Mouse (Mus musculus): ENCODE results near the gene Gk.

Gk gene

GRCm38 (mm10) chrX:85776544-85777087, at the start of gene Gk:
TSS of gene Gk (minus strand) at chrX:85776819.
- DNase-seq (ENCODE audit: low spot score in 2 of 2), result peak; percentile 93

- no peak for DNase-seq (ENCODE audit: low spot score in 2 of 2)
Observed at GRCm38 (mm10) chrX:85804706-85805376, 28.2 kb upstream of the Gk start.

DNA sequence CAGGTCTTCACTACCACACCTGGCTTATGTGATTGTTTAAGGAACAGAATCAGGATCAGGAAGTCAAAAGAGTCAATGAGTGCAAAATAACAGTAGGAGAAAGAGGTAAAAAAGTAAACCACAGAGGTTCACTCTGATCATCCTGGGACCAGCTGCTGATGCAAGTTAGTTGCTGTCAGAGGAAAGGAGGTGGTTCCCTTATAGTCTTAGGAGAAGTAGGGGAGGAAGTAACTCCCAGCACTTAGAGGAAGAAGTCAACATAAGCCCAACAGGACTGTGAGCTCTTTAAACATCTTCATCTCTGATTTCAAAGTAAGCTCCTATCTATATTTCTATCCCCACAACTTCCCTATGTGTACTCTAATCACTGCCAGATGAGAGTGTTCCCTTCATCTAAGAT, 26.4 kb upstream of the Gk start:
- DNase-seq (ENCODE audit: low spot score in 2 of 2), result no peak

DNA sequence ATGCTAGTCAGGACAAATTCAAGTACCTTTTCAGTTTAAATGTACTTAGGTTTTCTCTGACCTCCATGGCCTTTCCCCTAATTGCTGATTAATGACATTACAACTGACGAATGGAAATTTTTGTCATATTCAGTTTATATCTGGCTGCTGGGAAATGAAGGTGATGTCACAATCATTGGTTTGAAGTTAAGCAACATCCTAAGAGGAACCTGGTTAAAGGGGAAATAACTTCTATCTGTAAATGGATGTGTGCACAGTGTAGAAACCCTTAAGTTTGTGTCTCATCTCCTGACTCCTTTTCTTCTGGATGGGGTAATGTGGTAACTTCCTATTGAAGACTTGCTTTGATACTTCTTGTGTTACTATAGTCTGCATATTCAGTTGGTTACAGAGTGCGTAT, 20.8 kb upstream of the Gk start:
- DNase-seq (ENCODE audit: low spot score in 2 of 2), result no peak

GRCm38 (mm10) chrX:85778346-85778745, 1.7 kb upstream of the Gk start:
- DNase-seq (ENCODE audit: low spot score in 2 of 2), result no peak

DNA sequence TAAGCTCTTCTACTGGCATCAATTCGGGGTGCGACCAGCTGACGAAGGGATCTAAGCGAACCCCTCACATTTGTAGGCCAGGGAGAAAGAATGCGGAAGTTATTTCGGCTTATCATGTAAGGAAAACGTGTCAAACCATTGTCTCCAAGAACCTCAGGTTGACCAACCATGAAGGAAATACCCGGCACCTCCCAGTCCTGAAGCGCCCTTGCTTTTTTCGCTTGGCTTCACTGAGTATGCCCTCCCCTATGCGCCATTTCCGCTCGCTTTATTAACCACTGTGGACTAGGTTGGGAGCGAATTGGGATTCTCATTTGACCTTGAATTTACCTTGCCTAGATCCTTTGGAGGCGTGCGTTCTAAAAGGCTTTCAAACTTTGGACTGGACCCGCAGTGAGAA, 522 bp upstream of the Gk start:
- peak in 1 of 2 experiments; percentile 8 for DNase-seq (ENCODE audit: low spot score in 2 of 2)

- peak in 1 of 2 experiments; percentile 25 for DNase-seq (ENCODE audit: low spot score in 2 of 2)
Observed at GRCm38 (mm10) chrX:85775879-85776543, 608 bp downstream of the Gk start.

DNA sequence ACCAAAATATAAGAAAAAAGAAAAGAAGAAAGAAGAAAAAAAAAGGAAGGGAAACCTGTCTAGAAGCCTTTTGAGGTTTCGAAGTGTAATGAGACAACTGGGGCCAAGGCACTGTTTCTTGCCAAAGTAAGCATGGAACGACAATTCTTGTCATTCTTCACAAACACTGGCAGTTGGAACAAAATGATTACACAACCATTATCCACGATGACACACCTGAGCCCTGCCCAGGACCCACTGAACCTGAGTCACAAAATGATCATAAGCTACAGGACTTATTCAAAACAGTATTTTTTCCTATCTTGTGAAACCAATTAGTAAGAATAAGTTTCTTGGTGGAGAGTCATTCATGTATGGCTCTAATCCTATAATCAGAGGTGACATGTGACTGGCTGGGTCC, 5.3 kb downstream of the Gk start:
- DNase-seq (ENCODE audit: low spot score in 2 of 2), result no peak

- DNase-seq (ENCODE audit: low spot score in 2 of 2), result no peak
Observed at GRCm38 (mm10) chrX:85770747-85771146, 5.9 kb downstream of the Gk start.

GRCm38 (mm10) chrX:85768578-85768977, 8.0 kb downstream of the Gk start:
- no peak for DNase-seq (ENCODE audit: low spot score in 2 of 2)

DNA sequence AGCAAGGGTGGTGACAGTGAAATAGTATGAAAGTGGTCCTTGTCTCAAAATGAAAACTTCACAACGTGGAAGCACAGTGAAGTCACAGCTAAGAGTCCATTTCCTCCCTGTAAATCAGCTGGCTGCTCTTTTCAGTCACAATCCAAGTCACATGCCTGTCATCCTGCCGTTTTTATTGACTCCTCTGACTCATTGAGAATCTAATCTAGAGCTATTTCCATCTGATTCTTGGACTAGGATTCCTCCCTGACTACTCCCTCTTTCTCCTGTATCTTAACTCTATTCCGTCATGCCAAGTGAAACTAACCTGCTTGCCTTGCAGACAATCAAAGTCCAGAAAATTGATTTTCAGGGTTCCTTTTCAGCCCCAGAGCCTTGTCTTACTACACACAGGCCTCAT, 20.6 kb downstream of the Gk start:
- no peak for DNase-seq (ENCODE audit: low spot score in 2 of 2)

DNA sequence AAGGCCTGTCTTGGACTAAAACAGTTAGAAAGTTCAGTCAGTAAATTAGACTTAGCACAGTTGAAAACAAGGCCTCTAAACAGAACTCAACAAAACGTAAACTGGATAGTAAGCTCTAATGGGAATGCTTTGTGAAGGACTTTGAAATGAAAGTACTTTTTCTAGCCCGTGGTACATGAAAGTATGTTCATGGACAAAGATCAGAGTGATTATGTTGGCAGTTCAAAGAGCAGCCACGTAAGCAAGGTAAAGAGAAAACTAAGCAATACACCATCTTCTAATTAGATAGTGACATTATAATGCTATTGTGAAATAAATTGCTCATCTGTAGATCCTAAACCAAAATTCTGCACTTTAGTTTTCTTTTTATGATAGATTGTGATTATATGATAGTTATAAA, 32.8 kb downstream of the Gk start:
- no peak for DNase-seq (ENCODE audit: low spot score in 2 of 2)

DNA sequence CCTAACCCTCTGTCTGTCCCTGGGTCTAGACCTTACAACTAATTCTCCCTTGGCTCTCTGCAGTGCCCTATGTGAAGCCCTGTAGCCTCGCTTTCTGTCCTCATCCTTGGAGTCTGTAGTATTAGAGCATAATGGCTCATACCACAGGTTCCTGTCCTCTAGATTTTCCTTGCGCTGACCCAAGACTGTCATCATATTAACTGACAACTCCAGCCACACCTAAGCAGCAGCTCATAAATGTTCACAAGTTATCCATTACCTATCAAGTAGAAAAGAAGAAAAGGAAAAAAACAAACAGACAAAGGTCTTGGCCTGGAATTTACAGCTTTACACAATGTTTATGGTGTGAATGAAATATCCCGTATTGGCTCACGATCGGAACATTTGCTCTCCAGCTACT, 43.4 kb downstream of the Gk start:
- DNase-seq (ENCODE audit: low spot score in 2 of 2), result no peak

- no peak for DNase-seq (ENCODE audit: low spot score in 2 of 2)
Observed at GRCm38 (mm10) chrX:85731133-85731938, 45.3 kb downstream of the Gk start.

- peak; percentile 7 to 31 for DNase-seq (ENCODE audit: low spot score in 2 of 2)
Observed at GRCm38 (mm10) chrX:85721226-85721625, 55.4 kb downstream of the Gk start.

DNA sequence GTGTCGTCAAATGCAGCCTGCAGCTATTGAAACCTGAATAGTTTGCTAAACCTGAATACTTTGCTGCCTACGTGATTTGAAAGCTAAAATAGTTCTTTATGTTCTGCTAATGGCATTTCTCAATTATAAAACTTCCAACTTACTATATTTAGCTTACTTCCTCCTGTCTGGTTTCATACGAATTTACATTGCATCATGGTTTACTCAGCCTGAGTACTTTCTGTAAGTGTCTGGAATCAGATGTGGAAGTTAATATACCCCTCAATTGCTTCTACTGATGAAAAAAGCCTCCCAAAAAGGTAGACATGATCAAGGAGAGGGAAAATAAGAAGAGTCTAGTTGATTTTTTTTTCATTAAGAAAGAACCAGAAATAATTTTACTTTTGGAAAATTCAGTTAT, 66.2 kb downstream of the Gk start:
- DNase-seq (ENCODE audit: low spot score in 2 of 2), result no peak

DNA sequence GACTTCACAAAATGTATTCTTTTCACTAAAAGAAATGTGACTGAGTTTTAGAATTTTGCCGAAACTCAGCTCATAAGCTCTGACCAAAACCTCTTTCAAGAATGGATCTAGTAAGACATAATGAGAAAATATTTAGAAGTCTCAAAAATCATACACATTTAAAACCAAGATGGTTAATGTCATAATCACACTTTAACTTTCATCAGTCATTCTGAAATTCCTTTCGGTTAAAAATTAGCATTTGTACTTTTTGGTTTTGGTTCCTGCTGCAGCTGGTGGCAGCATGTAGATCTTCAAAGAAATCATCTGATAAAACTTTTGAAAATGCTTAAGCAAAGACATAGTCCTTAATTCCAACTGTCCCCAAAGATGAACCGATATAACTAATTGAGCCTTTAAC, 70.9 kb downstream of the Gk start:
- no peak for DNase-seq (ENCODE audit: low spot score in 2 of 2)

DNA sequence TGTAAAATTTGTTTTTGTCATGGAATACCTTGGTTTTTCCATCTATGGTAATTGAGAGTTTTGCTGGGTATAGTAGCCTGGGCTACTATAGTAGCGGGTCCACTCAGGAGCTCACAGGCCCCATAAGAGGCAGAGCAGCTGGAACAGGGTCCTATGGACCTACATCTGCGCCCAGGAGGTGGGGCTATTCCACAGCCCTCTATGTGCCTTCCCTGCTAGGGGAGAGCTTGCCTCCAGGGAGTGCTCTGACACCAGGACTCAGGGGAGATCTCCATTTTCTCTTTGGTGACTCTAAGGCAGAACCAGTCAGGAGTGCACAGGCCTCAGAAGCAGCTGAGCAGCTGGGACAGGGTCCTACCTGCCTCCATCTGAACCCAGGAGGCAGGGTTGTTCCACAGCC, 92.9 kb downstream of the Gk start:
- DNase-seq (ENCODE audit: low spot score in 2 of 2), result no peak

DNA sequence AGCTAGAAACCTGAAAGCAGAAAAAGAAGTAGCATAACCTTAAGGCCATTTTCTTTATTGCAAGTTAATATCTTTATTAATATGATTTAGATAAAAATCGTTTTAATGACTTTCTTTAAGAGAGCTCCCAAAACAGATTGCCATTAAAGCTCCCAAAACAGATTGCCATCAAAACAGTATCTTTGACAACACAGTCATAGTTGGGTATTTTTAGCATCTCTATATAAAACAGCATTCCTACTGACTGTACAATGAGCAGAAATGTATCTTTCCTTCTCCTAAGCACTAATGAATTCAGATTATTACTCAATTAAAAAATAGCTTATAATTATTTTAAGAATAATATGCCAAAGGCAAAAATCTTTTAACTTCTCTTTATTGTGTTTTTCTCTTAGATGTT, 94.5 kb downstream of the Gk start:
- DNase-seq (ENCODE audit: low spot score in 2 of 2), result no peak

DNA sequence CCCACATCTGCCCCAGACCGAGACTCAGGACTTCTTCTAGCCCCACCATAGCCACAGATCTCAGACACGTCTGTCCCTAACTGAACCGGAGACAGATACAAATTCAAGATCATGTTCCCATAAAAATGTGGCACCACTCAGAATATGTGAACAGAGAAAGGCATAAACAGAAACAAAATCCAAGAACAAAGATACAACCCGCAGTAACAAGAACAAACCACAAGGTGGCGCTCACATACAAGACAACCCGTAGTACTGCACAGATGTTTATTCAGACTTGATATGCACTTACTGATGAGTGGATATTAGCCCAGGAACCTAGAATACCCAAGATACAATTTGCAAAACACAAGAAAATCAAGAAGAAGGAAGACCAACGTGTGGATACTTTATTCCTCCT, 99.8 kb downstream of the Gk start:
- DNase-seq (ENCODE audit: low spot score in 2 of 2), result peak in 1 of 2 experiments; percentile 15
